Mouse (Mus musculus): ENCODE measurements around the gene Etv2.

Etv2 gene

GRCm38 (mm10) chr7:30613529-30614112 lies 22.0 kb downstream of the Etv2 start:
- peak; percentile 79 for DNase-seq (ENCODE audit: low spot score)

- DNase-seq (ENCODE audit: low spot score): no peak
Observed at GRCm38 (mm10) chr7:30612654-30613402, 22.8 kb downstream of the Etv2 start, which contains the start of gene Upk1a. Gene Upk1a (minus strand): TSS chr7:30612847.

GRCm38 (mm10) chr7:30610043-30610442 lies 25.6 kb downstream of the Etv2 start:
- DNase-seq (ENCODE audit: low spot score): no peak

- no peak for DNase-seq (ENCODE audit: low spot score)
Observed at GRCm38 (mm10) chr7:30608476-30608875, 27.2 kb downstream of the Etv2 start.

- DNase-seq (ENCODE audit: low spot score): peak; percentile 69
Observed at GRCm38 (mm10) chr7:30607706-30608309, 27.8 kb downstream of the Etv2 start.

GRCm38 (mm10) chr7:30604944-30605343 lies 30.7 kb downstream of the Etv2 start:
- no peak for DNase-seq (ENCODE audit: low spot score)

GRCm38 (mm10) chr7:30604424-30604823 lies 31.2 kb downstream of the Etv2 start:
- no peak for DNase-seq (ENCODE audit: low spot score)

- peak; percentile 27 for DNase-seq (ENCODE audit: low spot score)
Observed at GRCm38 (mm10) chr7:30602583-30602982, 33.1 kb downstream of the Etv2 start.

- DNase-seq (ENCODE audit: low spot score): no peak
Observed at GRCm38 (mm10) chr7:30600651-30601050, 35.0 kb downstream of the Etv2 start.

GRCm38 (mm10) chr7:30599933-30600353 lies 35.7 kb downstream of the Etv2 start:
- peak; percentile 88 for DNase-seq (ENCODE audit: low spot score)

- DNase-seq (ENCODE audit: low spot score): no peak
Observed at GRCm38 (mm10) chr7:30598786-30599185, 36.9 kb downstream of the Etv2 start, which contains the start of gene Zbtb32. Gene Zbtb32 (minus strand): TSS chr7:30598909.

- no peak for DNase-seq (ENCODE audit: low spot score)
Observed at GRCm38 (mm10) chr7:30596811-30597210, 38.8 kb downstream of the Etv2 start.

GRCm38 (mm10) chr7:30596093-30596492 lies 39.6 kb downstream of the Etv2 start:
- no peak for DNase-seq (ENCODE audit: low spot score)

- no peak for DNase-seq (ENCODE audit: low spot score)
Observed at GRCm38 (mm10) chr7:30594510-30595024, 41.1 kb downstream of the Etv2 start.

GRCm38 (mm10) chr7:30593579-30594509 lies 41.8 kb downstream of the Etv2 start:
- DNase-seq (ENCODE audit: low spot score): no peak

- no peak for DNase-seq (ENCODE audit: low spot score)
Observed at GRCm38 (mm10) chr7:30592772-30593423, 42.8 kb downstream of the Etv2 start.

- no peak for DNase-seq (ENCODE audit: low spot score)
Observed at GRCm38 (mm10) chr7:30591605-30591951, 44.1 kb downstream of the Etv2 start.

GRCm38 (mm10) chr7:30590927-30591604 lies 44.6 kb downstream of the Etv2 start:
- DNase-seq (ENCODE audit: low spot score): no peak

GRCm38 (mm10) chr7:30589435-30590301 lies 46.0 kb downstream of the Etv2 start:
- peak; percentile 94 for DNase-seq (ENCODE audit: low spot score)

Measured in embryo, embryonic 10.5 days (tissue).